11 mouse cellular contexts compared by ENCODE assay signal in genomic region chr17:31281830-31282686, GRCm38 (mm10). TPM values are rescaled to one million over a fixed set of nuclear protein-coding genes. Genes with fewer than 3 reads are reported as not detected.
DNase-seq lines count a peak whose midpoint lies in the region; ATAC-seq and TF ChIP-seq lines count a peak whose summit lies in the region.
"Had no signal": no experiment of that assay in that cellular context is flagged by ENCODE, and none has a peak within 500 bp of the region (broad histone marks: within the 10 kb centered on the region; RNA-seq: fewer than 3 reads in every experiment).

No protein-coding gene starts in this region.

- no peak for ATAC-seq in midbrain, embryonic 11.5 days (ENCODE audit: low FRiP score)
- ATAC-seq in granulocyte monocyte progenitor cell, adult 5-6 weeks (replicated peaks; ENCODE audit: poor library complexity, severe bottlenecking), result peak; percentile 50

- no peak overlapping the region for H3K4me3 ChIP-seq in gastrocnemius, adult 2 months
- H3K4me3 ChIP-seq in midbrain, embryonic 10.5 days, result 0 out of 2 replicates have a peak overlapping the region, but pooled peaks have one; percentile 2
- no peak overlapping the region for H3K4me3 ChIP-seq in midbrain, embryonic 11.5 days (ENCODE audit: low read depth, low read length)
- H3K4me3 ChIP-seq: limb, embryonic 15.5 days; stomach, embryonic 15.5 days had no signal

- H3K36me3 ChIP-seq in midbrain, embryonic 10.5 days, result no peaks in the 10 kb centered on the region
- H3K36me3 ChIP-seq in midbrain, embryonic 11.5 days (ENCODE audit: control insufficient read depth, insufficient read depth, low read length), result no peaks in the 10 kb centered on the region
- H3K36me3 ChIP-seq: limb, embryonic 15.5 days; stomach, embryonic 15.5 days had no signal

- 46% methylated on average over 19 of the region's 19 CpGs for WGBS in midbrain, embryonic 10.5 days
- 33% methylated on average over 19 of the region's 19 CpGs for WGBS in midbrain, embryonic 11.5 days

- intact Hi-C loops in gastrocnemius, adult 2 months (cut with DNase I), result loop anchor here (2.0 kb wide), 1 partner anchor 15 kb away; no protein-coding TSS in a partner anchor
- intact Hi-C loops in gastrocnemius, postnatal 14 days (cut with DNase I; ENCODE audit: low total_unique reads), result no loop called here

- no peaks in the 10 kb centered on the region for H3K9me3 ChIP-seq in midbrain, embryonic 10.5 days (replicated peaks)
- no peaks in the 10 kb centered on the region for H3K9me3 ChIP-seq in midbrain, embryonic 11.5 days (ENCODE audit: control insufficient read depth, low read length)
- H3K9me3 ChIP-seq: limb, embryonic 15.5 days; stomach, embryonic 15.5 days had no signal

- peak; percentile 42 for TF ChIP-seq CTCF in gastrocnemius, adult 2 months (IDR thresholded peaks at IDR 0.05)

- H3K27me3 ChIP-seq in midbrain, embryonic 10.5 days (ENCODE audit: low read depth, poor library complexity, severe bottlenecking), result 0 out of 2 replicates have a peak, but pooled peaks cover 5% of the 10 kb centered on the region
- no peaks in the 10 kb centered on the region for H3K27me3 ChIP-seq in midbrain, embryonic 11.5 days (ENCODE audit: control insufficient read depth, insufficient read depth, low read length)
- H3K27me3 ChIP-seq: limb, embryonic 15.5 days; stomach, embryonic 15.5 days had no signal

- peaks cover 21% of the 10 kb centered on the region for H3K4me1 ChIP-seq in midbrain, embryonic 10.5 days
- peaks cover 10% of the 10 kb centered on the region for H3K4me1 ChIP-seq in midbrain, embryonic 11.5 days (ENCODE audit: control insufficient read depth, insufficient read depth, low read length)
- H3K4me1 ChIP-seq: stomach, embryonic 15.5 days had no signal

- no peak overlapping the region; the same call in 1 of the 2 replicates for H3K4me2 ChIP-seq in midbrain, embryonic 11.5 days
- H3K4me2 ChIP-seq: limb, embryonic 15.5 days; stomach, embryonic 15.5 days had no signal

- H3K9ac ChIP-seq in midbrain, embryonic 11.5 days (ENCODE audit: low read length), result no peak overlapping the region
- H3K9ac ChIP-seq: limb, embryonic 15.5 days; stomach, embryonic 15.5 days had no signal

- H3K27ac ChIP-seq in gastrocnemius, adult 2 months, result no peak overlapping the region
- no peak overlapping the region for H3K27ac ChIP-seq in midbrain, embryonic 10.5 days (replicated peaks)
- H3K27ac ChIP-seq in midbrain, embryonic 11.5 days (ENCODE audit: low read depth, low read length), result no peak overlapping the region
- H3K27ac ChIP-seq: limb, embryonic 15.5 days; stomach, embryonic 15.5 days had no signal

- no peak for DNase-seq in gastrocnemius, adult 2 months
- no peak for DNase-seq in gastrocnemius, postnatal 14 days
- no peak for DNase-seq in midbrain, embryonic 10.5 days (ENCODE audit: low spot score)
- no peak for DNase-seq in midbrain, embryonic 11.5 days (ENCODE audit: low spot score, missing footprints)
- DNase-seq in thymus, postnatal 4 days, result no peak
- DNase-seq in right cerebral cortex, postnatal 14 days, result no peak
- no peak for DNase-seq in B cell, adult 2 months
- DNase-seq: cerebellum, adult 9-11 months had no signal

RNA-seq across cellular contexts. Expression of gene Slc37a1, which starts 4.5 kb away (rescaled TPM):
- 1 to 10 TPM; 3.0 to 4.2 TPM for total RNA-seq in gastrocnemius, adult 2 months (2021)
- 1 to 10 TPM; 2.5 to 2.7 TPM for total RNA-seq in gastrocnemius, postnatal 14 days (2021)
- 6.4 and 6.9 TPM in 2 replicates for polyA plus RNA-seq in midbrain, embryonic 10.5 days (2016; fragmentation: Nextera tagmentation; extraction: Ambion mirVana)
- polyA plus RNA-seq in midbrain, embryonic 11.5 days (2014; fragmentation: Nextera tagmentation; extraction: Ambion mirVana), result 5.8 and 6.6 TPM in 2 replicates
- 6.2 and 8.0 TPM in 2 replicates for total RNA-seq in granulocyte monocyte progenitor cell, adult 5-6 weeks (2014; fragmentation: Nextera tagmentation)
- 7.4 and 8.4 TPM in 2 replicates for total RNA-seq in granulocyte monocyte progenitor cell, adult 5-6 weeks (2017)

RNA-seq across cellular contexts. Expression of gene Rsph1, which starts 4.9 kb away (rescaled TPM):
- total RNA-seq in gastrocnemius, adult 2 months (2021), result 10 to 100 TPM in 1 of 2 experiments, 1 to 10 TPM in 1; 4.7 to 17.5 TPM
- total RNA-seq in gastrocnemius, postnatal 14 days (2021), result 10 to 100 TPM; 10.0 to 12.5 TPM
- 1.7 and 2.5 TPM in 2 replicates for polyA plus RNA-seq in midbrain, embryonic 10.5 days (2016; fragmentation: Nextera tagmentation; extraction: Ambion mirVana)
- polyA plus RNA-seq in midbrain, embryonic 11.5 days (2014; fragmentation: Nextera tagmentation; extraction: Ambion mirVana), result 0.63 and 1.7 TPM in 2 replicates
- total RNA-seq in granulocyte monocyte progenitor cell, adult 5-6 weeks (2014; fragmentation: Nextera tagmentation), result 3.6 TPM in 1 of 2 replicates, not detected in the other
- 0.88 and 1.2 TPM in 2 replicates for total RNA-seq in granulocyte monocyte progenitor cell, adult 5-6 weeks (2017)
